14 mouse cellular contexts compared by ENCODE assay signal in the genomic region with DNA sequence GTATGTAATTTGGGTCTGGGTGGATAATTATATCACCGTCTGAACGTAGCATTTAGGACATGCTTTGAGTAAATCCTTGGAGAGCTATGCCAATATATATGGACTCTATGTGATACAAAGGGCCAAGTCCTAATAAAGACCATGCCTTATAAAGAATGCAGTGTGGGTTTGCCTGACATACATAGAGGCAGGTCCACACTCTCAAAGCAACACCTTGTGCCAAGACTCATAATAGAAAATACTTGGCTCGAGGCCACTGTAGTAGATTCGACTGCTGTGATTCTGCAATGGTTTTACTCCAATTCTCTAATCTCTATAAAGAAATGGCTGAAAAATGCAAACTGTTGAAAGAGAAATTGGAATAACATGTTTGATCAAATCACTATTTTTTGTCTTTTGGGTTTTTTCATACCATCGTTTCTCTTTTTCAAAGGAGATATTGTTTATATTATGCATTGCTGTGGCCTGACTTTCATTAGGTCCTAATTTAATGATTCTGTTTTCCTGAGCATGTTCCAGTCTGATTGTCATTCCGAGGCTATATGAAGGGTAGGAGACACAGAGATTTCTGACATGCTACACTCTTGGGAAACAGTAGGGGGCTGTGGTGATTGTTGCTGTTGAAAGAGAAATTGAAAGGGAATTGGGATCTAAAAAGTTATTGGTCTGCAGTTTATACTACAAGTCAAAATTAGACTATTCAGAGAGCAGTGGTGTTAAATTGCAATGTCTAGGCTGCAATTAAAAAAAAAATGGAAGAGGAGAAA.
DNase-seq lines count a peak whose midpoint lies in the region; ATAC-seq and TF ChIP-seq lines count a peak whose summit lies in the region.
"Had no signal": no experiment of that assay in that cellular context is flagged by ENCODE, and none has a peak within 500 bp of the region (broad histone marks: within the 10 kb centered on the region; RNA-seq: fewer than 3 reads in every experiment).

No protein-coding gene starts in this region.

- H3K27ac ChIP-seq in hindbrain, postnatal 0 days = no peak overlapping the region
- no peak overlapping the region for H3K27ac ChIP-seq in hindbrain, embryonic 12.5 days
- no peak overlapping the region for H3K27ac ChIP-seq in midbrain, embryonic 14.5 days (replicated peaks; ENCODE audit: low read depth, low read length)
- no peak overlapping the region for H3K27ac ChIP-seq in midbrain, embryonic 10.5 days (replicated peaks)
- H3K27ac ChIP-seq in limb, embryonic 14.5 days (replicated peaks; ENCODE audit: low read depth, low read length) = no peak overlapping the region
- H3K27ac ChIP-seq: forebrain, embryonic 12.5 days; heart, embryonic 13.5 days; liver, embryonic 14.5 days; neural tube, embryonic 13.5 days had no signal

- peak; percentile 14; the same call in 1 of the 2 replicates for TF ChIP-seq CTCF in hindbrain, postnatal 0 days (IDR thresholded peaks at IDR 0.05; ENCODE audit: low read depth)

- WGBS in hindbrain, postnatal 0 days = 62% methylated on average over 6 of the region's 6 CpGs
- WGBS in hindbrain, embryonic 12.5 days = 78% methylated on average over 6 of the region's 6 CpGs
- WGBS in midbrain, embryonic 14.5 days = 82% methylated on average over 6 of the region's 6 CpGs
- 87% methylated on average over 6 of the region's 6 CpGs for WGBS in midbrain, embryonic 10.5 days
- WGBS in limb, embryonic 14.5 days = 40% methylated on average over 6 of the region's 6 CpGs

- TF ChIP-seq POLR2A in limb, embryonic 14.5 days (IDR thresholded peaks at IDR 0.05; ENCODE audit: borderline replicate concordance, extremely low read depth, insufficient read depth, insufficient read length) = no peak

- ATAC-seq in hindbrain, postnatal 0 days = no peak
- ATAC-seq in hindbrain, embryonic 12.5 days (ENCODE audit: low FRiP score) = no peak
- ATAC-seq in midbrain, embryonic 14.5 days (ENCODE audit: low FRiP score, low TSS enrichment) = no peak
- peak; percentile 75 for ATAC-seq in limb, embryonic 14.5 days (ENCODE audit: low FRiP score, low read depth)

- H3K4me1 ChIP-seq in hindbrain, postnatal 0 days (ENCODE audit: insufficient read depth, low read length) = no peaks in the 10 kb centered on the region
- H3K4me1 ChIP-seq in hindbrain, embryonic 12.5 days = no peaks in the 10 kb centered on the region
- H3K4me1 ChIP-seq in midbrain, embryonic 14.5 days (ENCODE audit: control insufficient read depth, insufficient read depth, low read length) = no peaks in the 10 kb centered on the region
- H3K4me1 ChIP-seq in midbrain, embryonic 10.5 days = no peaks in the 10 kb centered on the region
- H3K4me1 ChIP-seq in limb, embryonic 14.5 days (ENCODE audit: control insufficient read depth, insufficient read depth, low read length) = 0 out of 2 replicates have a peak, but pooled peaks cover 3% of the 10 kb centered on the region
- H3K4me1 ChIP-seq: forebrain, embryonic 12.5 days; heart, embryonic 13.5 days; neural tube, embryonic 13.5 days had no signal

- DNase-seq in cerebellum, postnatal 14 days = peak; percentile 15 to 32
- no peak for DNase-seq in cerebellum, adult 11 months
- peak; percentile 29 for DNase-seq in hindbrain, postnatal 0 days (ENCODE audit: low spot score)
- peak; percentile 26 for DNase-seq in midbrain, embryonic 14.5 days
- DNase-seq in midbrain, embryonic 10.5 days (ENCODE audit: low spot score) = no peak
- peak; percentile 85 for DNase-seq in limb, embryonic 14.5 days (ENCODE audit: low spot score)
- DNase-seq in liver = no peak
- DNase-seq: cerebellum, postnatal 36 days; right cerebral cortex, postnatal 25 days had no signal

- no peak overlapping the region for H3K4me2 ChIP-seq in hindbrain, postnatal 0 days (ENCODE audit: low read depth, low read length)
- H3K4me2 ChIP-seq in hindbrain, embryonic 12.5 days (replicated peaks) = no peak overlapping the region
- H3K4me2 ChIP-seq in midbrain, embryonic 14.5 days (ENCODE audit: low read length) = no peak overlapping the region
- no peak overlapping the region for H3K4me2 ChIP-seq in limb, embryonic 14.5 days (replicated peaks; ENCODE audit: low read depth, low read length, severe bottlenecking)
- H3K4me2 ChIP-seq: forebrain, embryonic 12.5 days; heart, embryonic 13.5 days; neural tube, embryonic 13.5 days had no signal

- no peak overlapping the region for H3K4me3 ChIP-seq in hindbrain, postnatal 0 days (ENCODE audit: low read length)
- no peak overlapping the region for H3K4me3 ChIP-seq in hindbrain, embryonic 12.5 days
- H3K4me3 ChIP-seq in midbrain, embryonic 14.5 days (replicated peaks; ENCODE audit: low read depth, low read length) = no peak overlapping the region
- no peak overlapping the region for H3K4me3 ChIP-seq in midbrain, embryonic 10.5 days
- H3K4me3 ChIP-seq in limb, embryonic 14.5 days (replicated peaks; ENCODE audit: low read length) = no peak overlapping the region
- H3K4me3 ChIP-seq: forebrain, embryonic 12.5 days; heart, embryonic 13.5 days; neural tube, embryonic 13.5 days had no signal

- no peaks in the 10 kb centered on the region for H3K36me3 ChIP-seq in hindbrain, postnatal 0 days (ENCODE audit: insufficient read depth, low read length)
- no peaks in the 10 kb centered on the region for H3K36me3 ChIP-seq in hindbrain, embryonic 12.5 days
- no peaks in the 10 kb centered on the region for H3K36me3 ChIP-seq in midbrain, embryonic 14.5 days (ENCODE audit: control insufficient read depth, insufficient read depth, low read length)
- no peaks in the 10 kb centered on the region for H3K36me3 ChIP-seq in midbrain, embryonic 10.5 days
- no peaks in the 10 kb centered on the region for H3K36me3 ChIP-seq in limb, embryonic 14.5 days (ENCODE audit: control insufficient read depth, insufficient read depth, low read length)
- H3K36me3 ChIP-seq: forebrain, embryonic 12.5 days; heart, embryonic 13.5 days; neural tube, embryonic 13.5 days had no signal

- no peak overlapping the region for H3K9ac ChIP-seq in hindbrain, postnatal 0 days (replicated peaks; ENCODE audit: low read length)
- H3K9ac ChIP-seq in hindbrain, embryonic 12.5 days = no peak overlapping the region
- no peak overlapping the region for H3K9ac ChIP-seq in midbrain, embryonic 14.5 days (replicated peaks; ENCODE audit: low read length)
- no peak overlapping the region for H3K9ac ChIP-seq in limb, embryonic 14.5 days (ENCODE audit: low read depth, low read length, severe bottlenecking)
- H3K9ac ChIP-seq: forebrain, embryonic 12.5 days; heart, embryonic 13.5 days; liver, embryonic 14.5 days; neural tube, embryonic 13.5 days had no signal

- no peaks in the 10 kb centered on the region for H3K9me3 ChIP-seq in hindbrain, postnatal 0 days (ENCODE audit: low read length)
- no peaks in the 10 kb centered on the region for H3K9me3 ChIP-seq in hindbrain, embryonic 12.5 days (replicated peaks)
- H3K9me3 ChIP-seq in midbrain, embryonic 14.5 days (ENCODE audit: control insufficient read depth, low read length) = no peaks in the 10 kb centered on the region
- H3K9me3 ChIP-seq in midbrain, embryonic 10.5 days (replicated peaks) = no peaks in the 10 kb centered on the region
- H3K9me3 ChIP-seq in limb, embryonic 14.5 days (ENCODE audit: control insufficient read depth, low read length) = no peaks in the 10 kb centered on the region
- H3K9me3 ChIP-seq: forebrain, embryonic 12.5 days; neural tube, embryonic 13.5 days had no signal

- H3K27me3 ChIP-seq in hindbrain, postnatal 0 days (ENCODE audit: insufficient read depth, low read length) = no peaks in the 10 kb centered on the region; the same call in 1 of the 2 replicates
- no peaks in the 10 kb centered on the region for H3K27me3 ChIP-seq in hindbrain, embryonic 12.5 days
- no peaks in the 10 kb centered on the region for H3K27me3 ChIP-seq in midbrain, embryonic 14.5 days (ENCODE audit: control insufficient read depth, insufficient read depth, low read length)
- no peaks in the 10 kb centered on the region for H3K27me3 ChIP-seq in midbrain, embryonic 10.5 days (ENCODE audit: low read depth, poor library complexity, severe bottlenecking)
- no peaks in the 10 kb centered on the region for H3K27me3 ChIP-seq in limb, embryonic 14.5 days (ENCODE audit: control insufficient read depth, insufficient read depth, low read length)
- H3K27me3 ChIP-seq: forebrain, embryonic 12.5 days; heart, embryonic 13.5 days; neural tube, embryonic 13.5 days had no signal

Comparison
In these comparisons a context has a peak if more than half of its experiments do, and no peak if none do; other contexts are left out.
1. DNase-seq: peak in cerebellum, postnatal 14 days (2 of 2), hindbrain, postnatal 0 days (single experiment), midbrain, embryonic 14.5 days (single experiment) and limb, embryonic 14.5 days (single experiment); none in cerebellum, adult 11 months (single experiment), midbrain, embryonic 10.5 days (single experiment) and liver (single experiment).